Mouse (Mus musculus) embryonic facial prominence, embryonic 15.5 days (tissue): ENCODE results near the gene Sbf2. TPM values are rescaled to one million over a fixed set of nuclear protein-coding genes. Genes with fewer than 3 reads are reported as not detected.

Experiments
- ATAC-seq: fragments of 200-750 bp; cut with Nextera tagmentation; 2 replicates; pipeline ENCODE4 v1.8.0; 2017; ENCODE audit warnings: low read depth, moderate TSS enrichment; ENCODE audit not compliant: insufficient number of reproducible peaks, low FRiP score, low TSS enrichment
- H3K27ac ChIP-seq: fragments of 300-500 bp; sonication (generic); replicated peaks from 2 replicates; pipeline ENCODE4 v1.5.1; 2015; ENCODE audit warnings: mild to moderate bottlenecking, inconsistent platforms
- H3K27me3 ChIP-seq: fragments of 300-500 bp; sonication (generic); 2 replicates; pipeline ENCODE4 v1.6.1; 2015; ENCODE audit warnings: inconsistent platforms
- H3K36me3 ChIP-seq: fragments of 300-500 bp; sonication (generic); 2 replicates; pipeline ENCODE4 v1.6.1; 2015; ENCODE audit warnings: mild to moderate bottlenecking, inconsistent platforms
- H3K4me1 ChIP-seq: fragments of 300-500 bp; sonication (generic); 2 replicates; pipeline ENCODE4 v1.6.1; 2015; ENCODE audit warnings: inconsistent platforms
- H3K4me2 ChIP-seq: fragments of 300-500 bp; sonication (generic); replicated peaks from 2 replicates; pipeline ENCODE4 v1.6.1; 2015; ENCODE audit warnings: mild to moderate bottlenecking, inconsistent platforms
- H3K4me3 ChIP-seq: fragments of 300-500 bp; sonication (generic); replicated peaks from 2 replicates; pipeline ENCODE4 v1.5.1; 2015; ENCODE audit warnings: mild to moderate bottlenecking, inconsistent platforms
- H3K9ac ChIP-seq: fragments of 300-500 bp; sonication (generic); 2 replicates; pipeline ENCODE4 v1.6.1; 2015; ENCODE audit warnings: inconsistent platforms
- H3K9me3 ChIP-seq: fragments of 300-500 bp; sonication (generic); replicated peaks from 2 replicates; pipeline ENCODE4 v1.6.1; 2016; ENCODE audit warnings: inconsistent platforms
- WGBS: fragments of 180-500 bp; shearing (Covaris S2); methylation state at CpG from one replicate; pipeline ENCODE4 v1.1.7; 2015; 5-methylcytosine and 5-hydroxymethylcytosine counted together
- polyA plus RNA-seq: library from polyadenylated mRNA; unstranded; fragments of >200 nt; fragmentation: Nextera tagmentation; extraction: Ambion mirVana; gene quantifications from 2 replicates; pipeline ENCODE4 v1.2.1, GENCODE M21; 2015

The Sbf2 gene
- polyA plus RNA-seq, 1 experiment from 2014 or later, result 27.7 TPM

- Histone ChIP-seq H3K4me3 (no peak overlapping the region), H3K9me3 (no peaks in the 10 kb centered on the region), H3K27ac (no peak overlapping the region), H3K4me1 (peaks cover 6% of the 10 kb centered on the region; the same call in 1 of the 2 replicates), H3K4me2 (no peak overlapping the region), H3K36me3 (peaks cover 25% of the 10 kb centered on the region), H3K27me3 (no peaks in the 10 kb centered on the region), H3K9ac (no peak overlapping the region)
- 86% methylated on average over 14 of the region's 14 CpGs for WGBS
- no peak for ATAC-seq
Observed at GRCm38 (mm10) chr7:110269777-110270176, 344.9 kb downstream of the Sbf2 start.

GRCm38 (mm10) chr7:110268511-110268910, 346.2 kb downstream of the Sbf2 start:
- Histone ChIP-seq H3K36me3 (peaks cover 17% of the 10 kb centered on the region), H3K9ac (no peak overlapping the region), H3K4me2 (no peak overlapping the region), H3K27me3 (no peaks in the 10 kb centered on the region), H3K9me3 (no peaks in the 10 kb centered on the region), H3K4me3 (no peak overlapping the region), H3K27ac (0 out of 2 replicates have a peak overlapping the region, but pooled peaks have one; percentile 28), H3K4me1 (peaks cover 6% of the 10 kb centered on the region; the same call in 1 of the 2 replicates)
- 61% methylated on average over 4 of the region's 4 CpGs for WGBS
- no peak; the same call in 1 of the 2 replicates for ATAC-seq

- Histone ChIP-seq H3K9me3 (no peaks in the 10 kb centered on the region), H3K9ac (no peak overlapping the region), H3K27ac (no peak overlapping the region), H3K27me3 (no peaks in the 10 kb centered on the region), H3K4me3 (no peak overlapping the region), H3K4me2 (no peak overlapping the region), H3K36me3 (peaks cover 14% of the 10 kb centered on the region), H3K4me1 (peaks cover 6% of the 10 kb centered on the region; the same call in 1 of the 2 replicates)
- no peak for ATAC-seq
- 93% methylated on average over 9 of the region's 9 CpGs for WGBS
Observed at GRCm38 (mm10) chr7:110267994-110268393, 346.7 kb downstream of the Sbf2 start.

- H3K27me3 ChIP-seq, result no peaks in the 10 kb centered on the region
- no peak overlapping the region for H3K27ac ChIP-seq
- no peak for ATAC-seq
- no peak overlapping the region for H3K4me2 ChIP-seq
- H3K36me3 ChIP-seq, result peaks cover 14% of the 10 kb centered on the region
- H3K4me3 ChIP-seq, result no peak overlapping the region
- 0 out of 2 replicates have a peak, but pooled peaks cover 3% of the 10 kb centered on the region for H3K4me1 ChIP-seq
- no peaks in the 10 kb centered on the region for H3K9me3 ChIP-seq
- H3K9ac ChIP-seq, result no peak overlapping the region
Observed at GRCm38 (mm10) chr7:110267014-110267413, 347.7 kb downstream of the Sbf2 start.

GRCm38 (mm10) chr7:110265796-110266195, 348.9 kb downstream of the Sbf2 start:
- Histone ChIP-seq H3K4me1 (0 out of 2 replicates have a peak, but pooled peaks cover 4% of the 10 kb centered on the region), H3K27me3 (no peaks in the 10 kb centered on the region), H3K36me3 (peaks cover 14% of the 10 kb centered on the region), H3K9ac (no peak overlapping the region), H3K9me3 (no peaks in the 10 kb centered on the region), H3K27ac (no peak overlapping the region), H3K4me2 (no peak overlapping the region), H3K4me3 (no peak overlapping the region)
- WGBS, result 34% methylated on average over 7 of the region's 7 CpGs
- no peak for ATAC-seq

GRCm38 (mm10) chr7:110263474-110263873, 351.2 kb downstream of the Sbf2 start:
- Histone ChIP-seq H3K36me3 (peaks cover 4% of the 10 kb centered on the region; the same call in 1 of the 2 replicates), H3K4me3 (no peak overlapping the region), H3K9me3 (no peaks in the 10 kb centered on the region), H3K27ac (no peak overlapping the region), H3K27me3 (no peaks in the 10 kb centered on the region), H3K9ac (no peak overlapping the region), H3K4me2 (no peak overlapping the region), H3K4me1 (peaks cover 10% of the 10 kb centered on the region; the same call in 1 of the 2 replicates)
- ATAC-seq, result no peak
- WGBS, result 91% methylated on average over 1 of the region's 1 CpGs

GRCm38 (mm10) chr7:110262661-110263060, 352.1 kb downstream of the Sbf2 start:
- Histone ChIP-seq H3K9ac (no peak overlapping the region), H3K4me1 (peaks cover 10% of the 10 kb centered on the region; the same call in 1 of the 2 replicates), H3K36me3 (0 out of 2 replicates have a peak, but pooled peaks cover 4% of the 10 kb centered on the region), H3K4me2 (no peak overlapping the region), H3K27me3 (no peaks in the 10 kb centered on the region), H3K9me3 (no peaks in the 10 kb centered on the region), H3K27ac (no peak overlapping the region), H3K4me3 (no peak overlapping the region)
- no peak for ATAC-seq
- WGBS, result 53% methylated on average over 1 of the region's 1 CpGs

- Histone ChIP-seq H3K4me2 (no peak overlapping the region), H3K9me3 (no peaks in the 10 kb centered on the region), H3K27me3 (no peaks in the 10 kb centered on the region), H3K27ac (no peak overlapping the region), H3K36me3 (no peaks in the 10 kb centered on the region), H3K4me1 (peaks cover 10% of the 10 kb centered on the region; the same call in 1 of the 2 replicates), H3K9ac (no peak overlapping the region), H3K4me3 (no peak overlapping the region)
- 71% methylated on average over 4 of the region's 4 CpGs for WGBS
- ATAC-seq, result no peak
Observed at GRCm38 (mm10) chr7:110261807-110262206, 352.9 kb downstream of the Sbf2 start.

GRCm38 (mm10) chr7:110259966-110260711, 354.6 kb downstream of the Sbf2 start:
- Histone ChIP-seq H3K9ac (no peak overlapping the region), H3K27ac (peak overlapping the region; percentile 65), H3K4me2 (no peak overlapping the region), H3K4me1 (peaks cover 10% of the 10 kb centered on the region; the same call in 1 of the 2 replicates), H3K4me3 (no peak overlapping the region), H3K36me3 (no peaks in the 10 kb centered on the region), H3K9me3 (no peaks in the 10 kb centered on the region), H3K27me3 (no peaks in the 10 kb centered on the region)
- 60% methylated on average over 4 of the region's 4 CpGs for WGBS
- no peak for ATAC-seq

GRCm38 (mm10) chr7:110258196-110258950, 356.3 kb downstream of the Sbf2 start:
- Histone ChIP-seq H3K9ac (no peak overlapping the region), H3K4me2 (no peak overlapping the region), H3K27ac (no peak overlapping the region), H3K36me3 (0 out of 2 replicates have a peak, but pooled peaks cover 4% of the 10 kb centered on the region), H3K9me3 (no peaks in the 10 kb centered on the region), H3K27me3 (no peaks in the 10 kb centered on the region), H3K4me1 (peaks cover 10% of the 10 kb centered on the region; the same call in 1 of the 2 replicates), H3K4me3 (no peak overlapping the region)
- ATAC-seq, result no peak
- WGBS, result 81% methylated on average over 11 of the region's 11 CpGs
